Mouse (Mus musculus) cortical plate, adult 2 months (tissue): ENCODE data around the gene Glis2. TPM values are rescaled to one million over a fixed set of nuclear protein-coding genes. Genes with fewer than 3 reads are reported as not detected.
A peak's percentile ranks its signal among the peaks of the same experiment; 100 is the strongest.

Source experiments
- H3K27ac ChIP-seq: fragments of 200-500 bp; 2 replicates; pipeline ENCODE4 v1.5.1; 2012; ENCODE audit warnings: low read length, control low read depth, inconsistent platforms; ENCODE audit not compliant: insufficient read depth
- H3K4me1 ChIP-seq: fragments of 200-500 bp; 2 replicates; pipeline ENCODE4 v1.6.1; 2011; ENCODE audit warnings: low read length; ENCODE audit not compliant: control insufficient read depth, insufficient read depth
- H3K4me3 ChIP-seq: fragments of 200-500 bp; 2 replicates; pipeline ENCODE4 v1.5.1; 2011; ENCODE audit warnings: mild to moderate bottlenecking, low read length, control low read depth; ENCODE audit not compliant: insufficient read depth
- CTCF ChIP-seq: fragments of 200-500 bp; IDR thresholded peaks from 2 replicates; pipeline ENCODE4 v1.5.1; 2011; ENCODE audit warnings: mild to moderate bottlenecking, control low read depth, low read length; ENCODE audit not compliant: insufficient read depth; ENCODE audit errors: extremely low read depth
- POLR2A ChIP-seq: fragments of 200-500 bp; IDR thresholded peaks from 2 replicates; pipeline ENCODE4 v1.6.1; 2011; ENCODE audit warnings: mild to moderate bottlenecking, low read length, control low read depth; ENCODE audit not compliant: insufficient read depth; ENCODE audit errors: extremely low read depth
- polyA plus RNA-seq: library from polyadenylated mRNA; depleted of rRNA; stranded (reverse); fragments of >200 nt; gene quantifications from 2 replicates; pipeline ENCODE4 v1.2.3, GENCODE M21; 2012

The Glis2 gene
- polyA plus RNA-seq, 1 experiment, result 17.3 TPM

GRCm38 (mm10) chr16:4650161-4650560 is 55.6 kb downstream of the Glis2 start:
- H3K27ac ChIP-seq, result no peak overlapping the region
- H3K4me3 ChIP-seq, result no peak overlapping the region
- H3K4me1 ChIP-seq, result no peaks in the 10 kb centered on the region
- TF ChIP-seq CTCF (no peak), POLR2A (no peak)

- Histone ChIP-seq H3K27ac (no peak overlapping the region), H3K4me3 (no peak overlapping the region)
Measured at GRCm38 (mm10) chr16:4651081-4651480, 56.6 kb downstream of the Glis2 start.

DNA sequence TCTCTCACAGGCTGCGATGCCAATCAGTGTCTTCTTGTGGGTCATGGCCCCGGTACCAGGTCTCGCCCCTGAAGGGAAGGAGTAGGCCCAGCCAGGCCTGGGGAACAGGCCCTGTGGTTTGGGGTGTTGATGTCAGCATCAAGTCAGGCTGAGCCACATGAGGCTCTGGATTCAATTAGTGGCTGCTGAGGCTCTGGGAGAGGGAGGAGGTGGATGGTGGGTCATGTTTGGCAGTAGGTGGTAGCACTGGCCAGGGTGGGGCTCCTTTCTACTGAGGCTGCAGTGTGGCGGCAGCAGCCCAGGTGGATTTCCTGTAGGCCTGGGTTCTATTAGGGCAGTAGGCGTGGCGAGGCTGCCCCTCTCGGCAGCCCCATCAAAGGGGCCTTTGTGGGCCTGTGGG is 57.1 kb downstream of the Glis2 start:
- H3K4me3 ChIP-seq, result no peak overlapping the region
- no peak overlapping the region for H3K27ac ChIP-seq
- peaks cover 4% of the 10 kb centered on the region; the same call in 1 of the 2 replicates for H3K4me1 ChIP-seq
- TF ChIP-seq POLR2A, result no peak
- TF ChIP-seq CTCF, result no peak

More at GRCm38 (mm10) chr16:4651081-4651480, 56.6 kb downstream of the Glis2 start:
- TF ChIP-seq POLR2A (no peak), CTCF (no peak)
- H3K4me1 ChIP-seq, result peaks cover 4% of the 10 kb centered on the region; the same call in 1 of the 2 replicates

DNA sequence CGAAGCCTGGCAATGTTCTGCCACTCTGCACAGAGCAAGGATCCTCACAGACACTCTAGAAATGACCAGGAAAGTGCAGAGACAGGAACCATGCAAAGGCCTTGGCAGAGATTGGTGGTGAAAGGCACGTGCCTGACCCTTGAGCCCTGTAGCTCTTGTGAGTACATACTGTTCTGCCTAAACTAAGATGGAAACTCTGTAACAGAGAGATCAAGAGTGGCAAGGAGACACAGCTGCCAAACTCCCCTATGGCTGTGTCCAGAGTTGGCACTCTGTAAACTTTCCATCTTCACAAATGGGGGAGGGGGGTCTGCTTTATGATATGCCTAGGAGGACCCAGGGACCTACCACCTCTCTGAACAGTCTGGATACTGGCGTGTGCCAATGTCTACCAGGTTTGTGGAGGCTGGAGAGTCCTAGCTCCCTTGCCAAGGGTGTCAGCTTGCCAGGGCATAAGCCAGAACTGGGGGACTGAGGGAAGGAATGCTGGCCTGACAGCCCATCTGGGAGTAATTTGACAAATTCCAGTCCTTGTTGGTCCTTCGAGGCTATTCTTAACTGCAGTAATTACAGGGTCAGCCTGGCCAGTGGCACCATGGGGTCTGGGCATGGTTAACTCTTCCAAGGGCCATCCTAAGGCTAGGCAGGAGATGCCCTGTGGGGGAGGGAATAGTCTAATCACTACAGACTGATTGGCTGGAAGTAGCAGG is 58.3 kb downstream of the Glis2 start:
- Histone ChIP-seq H3K4me1 (peaks cover 4% of the 10 kb centered on the region; the same call in 1 of the 2 replicates), H3K27ac (no peak overlapping the region), H3K4me3 (no peak overlapping the region)
- TF ChIP-seq POLR2A, result no peak
- no peak for TF ChIP-seq CTCF

DNA sequence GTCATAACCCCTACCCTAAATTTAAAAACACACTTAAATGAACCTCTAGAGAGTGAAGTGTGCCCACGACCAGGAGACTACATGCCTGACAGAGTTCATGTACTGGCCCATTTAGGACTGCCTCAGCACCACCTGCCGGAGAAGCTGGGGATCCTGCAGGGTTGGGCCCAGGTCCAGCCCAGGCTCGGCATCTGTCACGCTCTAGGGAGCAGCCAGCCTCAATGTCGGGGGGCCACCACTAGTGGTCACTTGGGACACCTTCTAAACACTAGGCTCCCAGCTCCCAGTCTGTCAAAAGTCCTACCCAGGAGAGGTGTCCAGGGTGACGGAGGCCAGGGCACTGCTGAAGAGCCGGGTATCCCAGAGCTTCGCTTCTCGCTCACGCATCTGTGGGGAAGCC is 60.2 kb downstream of the Glis2 start:
- Histone ChIP-seq H3K27ac (0 out of 2 replicates have a peak overlapping the region, but pooled peaks have one; percentile 34), H3K4me1 (peaks cover 6% of the 10 kb centered on the region; the same call in 1 of the 2 replicates), H3K4me3 (no peak overlapping the region)
- no peak for TF ChIP-seq CTCF

DNA sequence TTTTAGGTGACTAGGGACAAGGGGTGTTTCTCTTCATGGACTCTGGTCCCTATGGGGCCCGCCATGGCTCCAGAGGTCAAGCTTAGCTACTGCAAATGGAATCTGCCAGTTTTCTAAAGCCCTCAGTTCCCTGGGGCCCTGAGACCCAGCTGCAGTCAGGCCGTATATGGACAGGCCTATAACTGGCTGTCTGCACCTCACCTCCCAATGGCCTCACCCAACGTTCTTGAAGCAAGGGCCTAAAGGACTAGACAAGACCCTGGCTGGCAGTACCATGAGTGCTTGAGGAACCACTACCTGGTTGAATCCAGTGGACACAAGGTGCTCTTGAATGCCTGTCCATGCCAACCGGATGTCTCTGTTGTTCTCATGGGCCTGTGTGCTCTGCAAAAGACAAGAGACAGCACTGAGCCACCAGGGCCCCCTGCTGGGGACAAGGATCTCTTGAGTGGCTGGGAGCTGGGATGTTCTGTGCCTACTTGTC is 60.8 kb downstream of the Glis2 start:
- Histone ChIP-seq H3K4me3 (no peak overlapping the region), H3K27ac (no peak overlapping the region), H3K4me1 (peaks cover 6% of the 10 kb centered on the region; the same call in 1 of the 2 replicates)
- no peak; the same call in 1 of the 2 replicates for TF ChIP-seq CTCF
- TF ChIP-seq POLR2A, result no peak

DNA sequence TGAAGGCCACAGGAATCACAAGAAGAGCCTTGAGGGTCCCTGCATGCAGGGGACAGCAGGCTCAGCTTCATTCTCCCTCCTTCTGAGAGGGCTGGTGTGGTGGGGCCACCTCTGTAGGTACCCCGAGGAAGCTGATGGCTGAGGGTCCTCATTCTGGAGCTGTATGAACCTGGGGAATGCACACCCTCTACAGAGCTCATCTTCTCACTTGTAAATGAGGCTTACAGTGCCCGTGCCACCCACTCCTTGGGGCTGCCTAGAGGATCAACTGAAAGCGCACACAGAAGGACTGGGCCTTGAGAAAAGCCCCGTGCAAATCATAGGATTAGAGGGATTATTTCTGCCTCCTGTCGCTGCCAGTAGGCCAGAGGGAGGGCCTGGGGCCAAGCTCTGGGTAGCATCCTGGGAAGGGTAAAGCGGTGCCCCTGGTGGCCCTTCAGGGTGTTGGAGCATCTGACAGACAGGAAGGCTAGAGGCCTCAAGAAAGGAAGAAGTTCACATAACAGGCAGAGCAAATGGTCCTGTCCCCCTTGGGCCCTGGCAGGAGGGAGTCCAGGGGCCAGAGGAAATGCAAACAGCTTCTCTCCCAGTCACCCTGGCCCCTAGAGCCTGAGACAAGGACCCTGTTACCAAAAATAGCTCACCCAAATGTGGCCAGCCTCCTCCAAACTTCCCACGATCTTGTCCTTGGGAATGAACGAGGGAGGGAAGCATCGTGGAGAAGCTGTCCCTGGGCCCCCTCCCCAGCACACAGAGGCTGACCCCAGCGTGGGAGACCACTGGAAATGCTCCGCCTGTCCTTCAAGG is 61.5 kb downstream of the Glis2 start:
- Histone ChIP-seq H3K4me1 (peaks cover 6% of the 10 kb centered on the region; the same call in 1 of the 2 replicates), H3K4me3 (no peak overlapping the region), H3K27ac (no peak overlapping the region)

GRCm38 (mm10) chr16:4656571-4657081 is 62.1 kb downstream of the Glis2 start:
- Histone ChIP-seq H3K4me1 (peaks cover 6% of the 10 kb centered on the region; the same call in 1 of the 2 replicates), H3K4me3 (no peak overlapping the region), H3K27ac (no peak overlapping the region)
- TF ChIP-seq CTCF (no peak), POLR2A (no peak)

More for the DNA sequence above, 61.5 kb downstream of the Glis2 start:
- TF ChIP-seq CTCF (no peak), POLR2A (no peak)

DNA sequence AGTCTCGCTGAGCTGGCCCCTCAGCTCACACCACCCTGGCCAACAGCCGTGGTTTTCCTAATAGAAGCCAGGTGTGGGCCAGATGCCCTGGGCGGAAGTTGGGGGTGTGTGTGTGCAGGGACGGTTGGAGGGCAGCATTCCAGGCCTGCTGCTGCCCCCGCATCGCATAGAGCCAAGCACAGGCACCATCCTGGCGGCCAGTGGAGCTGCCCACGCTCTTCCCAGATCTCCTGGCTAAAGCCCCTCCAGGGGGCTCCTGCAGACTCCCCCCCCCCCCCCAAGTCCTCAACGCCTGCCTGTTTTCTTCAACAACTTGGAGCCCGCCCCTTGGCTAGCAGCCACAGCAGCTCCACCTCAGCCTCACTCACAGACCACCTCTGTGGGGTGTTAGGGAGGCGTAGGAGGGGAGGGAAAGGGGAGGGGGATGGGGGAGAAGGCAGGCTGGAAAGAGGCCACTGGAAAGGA is 64.3 kb downstream of the Glis2 start:
- TF ChIP-seq CTCF (no peak), POLR2A (no peak)
- 0 out of 2 replicates have a peak overlapping the region, but pooled peaks have one; percentile 18 for H3K27ac ChIP-seq
- H3K4me3 ChIP-seq, result no peak overlapping the region
- H3K4me1 ChIP-seq, result peaks cover 6% of the 10 kb centered on the region; the same call in 1 of the 2 replicates
